Comparison of ENCODE assay signal across 8 mouse cellular contexts in genomic region chr7:45786136-45786578, GRCm38 (mm10). TPM values are rescaled to one million over a fixed set of nuclear protein-coding genes. Genes with fewer than 3 reads are reported as not detected.
A peak's percentile ranks its signal among the peaks of the same experiment; 100 is the strongest.
DNase-seq lines count a peak whose midpoint lies in the region; ATAC-seq and TF ChIP-seq lines count a peak whose summit lies in the region.

No protein-coding gene starts in this region.

- no peak overlapping the region for H3K27ac ChIP-seq in kidney, adult 2 months (ENCODE audit: insufficient read depth, low read depth, low read length)
- H3K27ac ChIP-seq in embryonic facial prominence, embryonic 12.5 days, result peak overlapping the region; percentile 86
- H3K27ac ChIP-seq in intestine, postnatal 0 days (ENCODE audit: low read depth, low read length), result no peak overlapping the region
- no peak overlapping the region for H3K27ac ChIP-seq in olfactory bulb, adult 2 months (ENCODE audit: insufficient read depth, low read depth, low read length)

- peak overlapping the region; percentile 95 for H3K4me2 ChIP-seq in embryonic facial prominence, embryonic 12.5 days (replicated peaks)
- H3K4me2 ChIP-seq in intestine, postnatal 0 days (replicated peaks; ENCODE audit: low read depth), result peak overlapping the region; percentile 67

- peak overlapping the region; percentile 76 for H3K9ac ChIP-seq in embryonic facial prominence, embryonic 12.5 days
- no peak overlapping the region for H3K9ac ChIP-seq in intestine, postnatal 0 days (ENCODE audit: low read depth, low read length)

- no peaks in the 10 kb centered on the region; the same call in 1 of the 2 replicates for H3K4me1 ChIP-seq in kidney, adult 2 months (ENCODE audit: control insufficient read depth, insufficient read depth, low read length)
- peaks cover 24% of the 10 kb centered on the region for H3K4me1 ChIP-seq in embryonic facial prominence, embryonic 12.5 days
- H3K4me1 ChIP-seq in intestine, postnatal 0 days (replicated peaks; ENCODE audit: control insufficient read depth, insufficient read depth, low read length), result peaks cover 12% of the 10 kb centered on the region; the same call in 1 of the 2 replicates
- peaks cover 28% of the 10 kb centered on the region for H3K4me1 ChIP-seq in olfactory bulb, adult 2 months (ENCODE audit: control insufficient read depth, insufficient read depth, low read length)

- 5% methylated on average over 14 of the region's 14 CpGs for WGBS in kidney, adult 2 months
- WGBS in embryonic facial prominence, embryonic 12.5 days, result 1% methylated on average over 14 of the region's 14 CpGs
- WGBS in intestine, postnatal 0 days, result 2% methylated on average over 14 of the region's 14 CpGs
- 1% methylated on average over 14 of the region's 14 CpGs for WGBS in olfactory bulb, adult 2 months

- no peak for TF ChIP-seq POLR2A in kidney, adult 2 months (IDR thresholded peaks at IDR 0.05; ENCODE audit: low read depth, low read length)
- no peak for TF ChIP-seq POLR2A in olfactory bulb, adult 2 months (IDR thresholded peaks at IDR 0.05; ENCODE audit: insufficient read depth, low read depth, low read length)

- H3K9me3 ChIP-seq in embryonic facial prominence, embryonic 12.5 days, result no peaks in the 10 kb centered on the region
- no peaks in the 10 kb centered on the region for H3K9me3 ChIP-seq in intestine, postnatal 0 days (ENCODE audit: control insufficient read depth)

- H3K27me3 ChIP-seq in kidney, adult 2 months (replicated peaks; ENCODE audit: control insufficient read depth, insufficient read depth, low read length), result no peaks in the 10 kb centered on the region
- 0 out of 2 replicates have a peak, but pooled peaks cover 5% of the 10 kb centered on the region for H3K27me3 ChIP-seq in embryonic facial prominence, embryonic 12.5 days
- H3K27me3 ChIP-seq in intestine, postnatal 0 days (replicated peaks; ENCODE audit: control insufficient read depth, insufficient read depth, low read length), result peaks cover 32% of the 10 kb centered on the region

- ATAC-seq in embryonic facial prominence, embryonic 12.5 days (ENCODE audit: insufficient number of reproducible peaks, insufficient read depth, low FRiP score, low TSS enrichment), result peak; percentile 70
- no peak for ATAC-seq in intestine, postnatal 0 days

- DNase-seq in kidney, adult 2 months, result no peak
- no peak for DNase-seq in kidney, adult 18-20 months
- peak; percentile 78 for DNase-seq in Muller cell, postnatal 12 days (ENCODE audit: inconsistent ontology term)
- DNase-seq in adrenal gland, postnatal 14 days, result no peak
- no peak for DNase-seq in thymus, postnatal 14 days

- no peak for TF ChIP-seq CTCF in kidney, adult 2 months (conservative IDR thresholded peaks at IDR 0.05; ENCODE audit: insufficient read depth, insufficient read length, low read depth, low read length)
- TF ChIP-seq CTCF in intestine, postnatal 0 days (IDR thresholded peaks at IDR 0.05; ENCODE audit: low read depth), result no peak
- no peak for TF ChIP-seq CTCF in olfactory bulb, adult 2 months (IDR thresholded peaks at IDR 0.05; ENCODE audit: insufficient read depth, low read depth, low read length)

- no peaks in the 10 kb centered on the region for H3K36me3 ChIP-seq in kidney, adult 2 months (ENCODE audit: control insufficient read depth, insufficient read depth, low read length)
- H3K36me3 ChIP-seq in embryonic facial prominence, embryonic 12.5 days, result peaks cover 40% of the 10 kb centered on the region
- H3K36me3 ChIP-seq in intestine, postnatal 0 days (ENCODE audit: control insufficient read depth, insufficient read depth), result no peaks in the 10 kb centered on the region; the same call in 1 of the 2 replicates

- peak overlapping the region; percentile 60 for H3K4me3 ChIP-seq in kidney, adult 2 months (ENCODE audit: insufficient read depth, low read depth, low read length)
- peak overlapping the region; percentile 95 for H3K4me3 ChIP-seq in embryonic facial prominence, embryonic 12.5 days
- H3K4me3 ChIP-seq in intestine, postnatal 0 days (ENCODE audit: low read depth, low read length), result peak overlapping the region; percentile 36
- peak overlapping the region; percentile 95 for H3K4me3 ChIP-seq in olfactory bulb, adult 2 months (ENCODE audit: insufficient read depth, low read depth, low read length)

RNA-seq across cellular contexts. Expression of gene Sult2b1, which starts 1.7 kb away (rescaled TPM):
- 4.2 and 6.1 TPM in 2 replicates for polyA plus RNA-seq in kidney, adult 2 months (2012; rRNA removed)
- polyA plus RNA-seq in embryonic facial prominence, embryonic 12.5 days (2016; fragmentation: Nextera tagmentation; extraction: Ambion mirVana), result 1.6 and 2.5 TPM in 2 replicates
- 36.7 and 37.1 TPM in 2 replicates for polyA plus RNA-seq in intestine, postnatal 0 days (2015; fragmentation: Nextera tagmentation; extraction: Ambion mirVana)
- polyA plus RNA-seq in olfactory bulb, adult 2 months (2012; ENCODE audit: insufficient read depth, insufficient read length, low replicate concordance, missing spikeins), result not detected in 2 replicates
- 0.52 and 1.0 TPM in 2 replicates for total RNA-seq in adrenal gland, postnatal 14 days (2021)

RNA-seq across cellular contexts. Expression of gene Lmtk3, which starts 2.6 kb away (rescaled TPM):
- 5.7 and 7.3 TPM in 2 replicates for polyA plus RNA-seq in kidney, adult 2 months (2012; rRNA removed)
- 3.3 and 5.2 TPM in 2 replicates for polyA plus RNA-seq in embryonic facial prominence, embryonic 12.5 days (2016; fragmentation: Nextera tagmentation; extraction: Ambion mirVana)
- 0.08 and 0.29 TPM in 2 replicates for polyA plus RNA-seq in intestine, postnatal 0 days (2015; fragmentation: Nextera tagmentation; extraction: Ambion mirVana)
- polyA plus RNA-seq in olfactory bulb, adult 2 months (2012; ENCODE audit: insufficient read depth, insufficient read length, low replicate concordance, missing spikeins), result not detected in 2 replicates
- 7.5 and 9.9 TPM in 2 replicates for total RNA-seq in adrenal gland, postnatal 14 days (2021)

RNA-seq across cellular contexts. Expression of gene Cyth2, which starts 28.2 kb away (rescaled TPM):
- polyA plus RNA-seq in kidney, adult 2 months (2012; rRNA removed), result 43.3 and 44.7 TPM in 2 replicates
- 173 and 176 TPM in 2 replicates for polyA plus RNA-seq in embryonic facial prominence, embryonic 12.5 days (2016; fragmentation: Nextera tagmentation; extraction: Ambion mirVana)
- polyA plus RNA-seq in intestine, postnatal 0 days (2015; fragmentation: Nextera tagmentation; extraction: Ambion mirVana), result 61.9 and 66.4 TPM in 2 replicates
- not detected in 2 replicates for polyA plus RNA-seq in olfactory bulb, adult 2 months (2012; ENCODE audit: insufficient read depth, insufficient read length, low replicate concordance, missing spikeins)
- total RNA-seq in adrenal gland, postnatal 14 days (2021), result 97.5 and 114 TPM in 2 replicates

RNA-seq across cellular contexts. Expression of gene Kcnj14, which starts 38.4 kb away (rescaled TPM):
- 0.28 and 0.31 TPM in 2 replicates for polyA plus RNA-seq in kidney, adult 2 months (2012; rRNA removed)
- polyA plus RNA-seq in embryonic facial prominence, embryonic 12.5 days (2016; fragmentation: Nextera tagmentation; extraction: Ambion mirVana), result 2.4 and 2.5 TPM in 2 replicates
- polyA plus RNA-seq in intestine, postnatal 0 days (2015; fragmentation: Nextera tagmentation; extraction: Ambion mirVana), result 0.10 and 0.27 TPM in 2 replicates
- polyA plus RNA-seq in olfactory bulb, adult 2 months (2012; ENCODE audit: insufficient read depth, insufficient read length, low replicate concordance, missing spikeins), result not detected in 2 replicates
- total RNA-seq in adrenal gland, postnatal 14 days (2021), result 0.48 and 0.60 TPM in 2 replicates

RNA-seq across cellular contexts. Expression of gene Grwd1, which starts 44.6 kb away (rescaled TPM):
- polyA plus RNA-seq in kidney, adult 2 months (2012; rRNA removed), result 12.3 and 12.9 TPM in 2 replicates
- polyA plus RNA-seq in embryonic facial prominence, embryonic 12.5 days (2016; fragmentation: Nextera tagmentation; extraction: Ambion mirVana), result 75.6 and 76.3 TPM in 2 replicates
- polyA plus RNA-seq in intestine, postnatal 0 days (2015; fragmentation: Nextera tagmentation; extraction: Ambion mirVana), result 16.4 and 16.6 TPM in 2 replicates
- polyA plus RNA-seq in olfactory bulb, adult 2 months (2012; ENCODE audit: insufficient read depth, insufficient read length, low replicate concordance, missing spikeins), result not detected in 2 replicates
- total RNA-seq in adrenal gland, postnatal 14 days (2021), result 28.0 and 29.9 TPM in 2 replicates

Comparison
In these comparisons a context has a peak if more than half of its experiments do, and no peak if none do; other contexts are left out.
1. H3K4me3 ChIP-seq: peak in every context shown above with its lines; median percentile 95 in embryonic facial prominence, embryonic 12.5 days; 95 in olfactory bulb, adult 2 months; 60 in kidney, adult 2 months; 36 in intestine, postnatal 0 days.